Mouse (Mus musculus) spleen, postnatal 4 days (tissue): ENCODE results near the gene Gabpb1.

ENCODE experiments used
- DNase-seq, 2 experiments: peaks; one replicate each; pipeline ENCODE4 v3.0.0; 2022; ENCODE audit warnings: low spot score in 2 of 2

The Gabpb1 gene

DNA sequence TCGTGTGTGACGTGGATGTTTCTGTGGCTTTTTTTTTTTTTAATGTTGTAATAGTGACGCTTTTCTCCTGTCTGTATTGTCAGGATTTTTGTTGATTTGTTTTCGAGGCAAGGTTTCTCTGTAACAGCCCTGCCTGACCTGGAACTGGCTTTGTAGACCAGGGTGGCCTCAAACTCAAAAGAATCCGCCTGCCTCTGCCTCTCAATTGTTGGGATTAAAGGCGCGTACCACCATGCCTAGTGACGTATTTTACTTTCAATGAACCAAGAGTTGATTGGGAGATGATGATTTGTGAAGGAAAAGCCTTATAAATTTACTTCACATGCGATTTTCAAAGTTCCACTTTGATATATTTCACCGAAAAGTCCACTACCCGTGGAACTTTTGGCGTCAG is at the start of gene Gabpb1:
Gene Gabpb1, minus strand, starts transcription at position 216 of the 394 bp plus-strand sequence.
- DNase-seq: no peak

DNA sequence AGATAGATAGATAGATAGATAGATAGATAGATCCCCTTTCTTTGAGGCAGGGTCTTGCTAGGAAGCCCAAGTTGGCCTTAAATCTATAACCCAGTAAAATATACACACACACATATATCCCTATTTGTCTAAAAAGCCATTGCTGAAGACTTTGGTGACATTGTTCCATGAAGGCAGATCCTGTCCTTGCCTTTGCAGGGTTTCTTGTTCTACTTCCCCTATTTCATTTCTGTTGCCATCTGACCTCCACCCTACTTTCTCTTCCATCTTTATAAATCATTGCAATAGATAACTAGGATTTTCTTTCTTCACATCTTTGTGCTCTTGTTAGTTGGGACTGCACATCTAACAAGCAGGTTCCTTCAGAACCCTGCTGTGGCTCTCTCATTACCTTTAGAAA is 36.8 kb upstream of the Gabpb1 start:
- no peak for DNase-seq

DNA sequence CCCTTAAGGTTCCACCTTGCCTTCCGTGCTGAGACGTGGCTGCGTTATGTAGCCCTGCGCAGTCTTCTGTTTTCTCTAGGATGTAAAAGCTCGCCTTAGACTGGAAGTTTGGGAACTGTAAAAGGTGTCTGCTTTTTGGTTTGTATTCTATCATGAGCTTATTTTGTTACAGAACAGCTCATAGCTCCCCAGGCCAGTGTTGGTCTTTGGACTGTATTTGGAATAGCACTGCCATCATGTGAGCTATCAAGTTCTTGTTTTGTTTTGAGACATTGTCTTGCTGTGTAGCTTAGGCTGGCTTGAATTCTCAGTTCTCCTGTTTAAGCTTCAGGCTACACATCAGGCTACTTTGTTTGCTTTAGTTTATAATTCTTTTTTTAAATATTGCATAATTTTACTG is 36.4 kb upstream of the Gabpb1 start:
- DNase-seq: no peak

DNA sequence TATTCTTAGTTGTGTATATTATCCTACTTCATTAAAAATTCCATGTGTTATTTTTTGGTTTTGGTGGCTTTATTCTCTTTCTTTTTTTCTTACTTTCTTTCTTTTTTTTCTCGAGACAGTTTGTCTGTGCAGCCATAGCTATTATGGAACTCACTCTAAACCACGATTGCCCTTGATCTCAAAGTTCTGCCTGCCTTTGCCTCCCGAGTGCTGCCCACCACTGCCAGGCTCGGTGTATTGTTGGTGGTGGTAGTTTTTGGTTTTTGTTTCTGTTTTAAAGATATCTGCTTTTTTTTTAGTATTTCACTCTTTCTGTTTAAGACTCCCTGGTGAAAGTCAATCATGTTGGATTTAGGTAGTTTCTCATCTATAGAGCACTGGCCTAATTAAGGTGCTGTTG is 32.2 kb upstream of the Gabpb1 start:
- DNase-seq: no peak

DNA sequence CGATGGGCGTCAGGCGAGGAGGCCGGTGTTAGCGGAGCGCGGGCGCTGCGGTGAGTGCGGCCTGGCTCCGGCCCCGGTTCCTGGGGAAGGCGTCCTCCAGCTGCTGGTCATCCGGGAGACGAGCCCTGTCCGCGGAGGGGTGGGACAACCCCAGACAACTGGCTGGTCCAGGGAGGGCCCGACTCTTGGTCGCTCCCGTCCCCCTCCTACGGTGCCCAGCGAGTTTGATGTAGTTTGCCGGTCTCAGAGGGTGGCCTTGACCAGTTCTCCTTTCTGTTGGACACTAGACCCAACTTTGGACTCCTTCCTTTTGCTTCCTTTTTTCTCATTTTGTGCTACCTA is 31.3 kb upstream of the Gabpb1 start:
- DNase-seq: no peak

DNA sequence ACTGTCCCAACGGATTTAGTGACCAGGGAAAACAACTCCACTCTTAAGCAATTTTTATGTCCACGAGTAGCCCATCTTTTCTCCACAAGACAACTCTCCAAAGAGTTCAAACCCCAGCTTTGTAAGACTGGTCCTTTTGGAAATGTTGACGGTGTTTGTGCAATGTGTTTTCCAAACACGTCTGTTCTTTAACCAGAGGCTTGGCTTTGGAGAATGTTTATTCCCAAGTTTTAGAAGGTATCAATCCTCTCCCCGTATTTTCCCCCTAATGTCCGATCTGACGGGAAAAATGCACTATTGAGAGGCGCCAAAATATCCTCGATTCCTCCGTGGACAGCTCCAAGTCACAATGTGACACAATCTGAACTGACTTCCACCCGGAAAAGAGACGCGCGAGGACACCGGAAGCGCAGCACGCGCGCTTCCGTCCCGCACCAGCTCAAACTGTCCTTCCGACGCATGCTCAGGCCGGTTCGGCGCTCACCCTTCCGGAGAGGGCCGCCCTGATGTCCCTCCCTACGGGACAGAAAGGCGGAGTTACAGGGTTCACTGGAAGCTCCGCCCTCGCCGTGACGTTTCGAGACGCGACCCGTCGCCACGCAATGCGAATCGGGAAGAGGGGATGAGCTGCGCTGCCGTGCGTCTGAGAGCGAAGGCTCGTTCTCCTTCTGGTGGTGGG is 30.8 kb upstream of the Gabpb1 start, which contains the start of gene Usp8:
Gene Usp8, plus strand, starts transcription at position 570 of the 679 bp plus-strand sequence.
- peak; percentile 96 to 98 for DNase-seq

DNA sequence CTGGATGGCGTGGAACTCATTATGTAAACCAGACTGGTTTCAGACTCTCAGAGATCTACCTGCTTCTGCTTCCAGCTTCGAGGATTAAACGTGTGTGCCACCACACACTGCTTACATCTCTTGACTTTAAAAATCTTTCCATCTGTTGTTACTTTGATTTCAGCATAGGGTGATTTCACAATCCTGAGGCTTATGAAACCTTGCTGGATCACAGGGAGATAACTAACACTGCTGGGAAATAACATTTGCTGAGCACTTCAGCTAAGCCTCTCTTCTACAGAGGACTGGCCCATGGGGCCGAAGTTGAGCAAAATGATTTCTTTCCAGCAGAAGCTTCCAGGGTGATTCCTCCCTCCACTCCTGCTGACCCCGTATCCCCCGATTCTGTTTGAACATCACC is 19.1 kb upstream of the Gabpb1 start:
- no peak for DNase-seq

DNA sequence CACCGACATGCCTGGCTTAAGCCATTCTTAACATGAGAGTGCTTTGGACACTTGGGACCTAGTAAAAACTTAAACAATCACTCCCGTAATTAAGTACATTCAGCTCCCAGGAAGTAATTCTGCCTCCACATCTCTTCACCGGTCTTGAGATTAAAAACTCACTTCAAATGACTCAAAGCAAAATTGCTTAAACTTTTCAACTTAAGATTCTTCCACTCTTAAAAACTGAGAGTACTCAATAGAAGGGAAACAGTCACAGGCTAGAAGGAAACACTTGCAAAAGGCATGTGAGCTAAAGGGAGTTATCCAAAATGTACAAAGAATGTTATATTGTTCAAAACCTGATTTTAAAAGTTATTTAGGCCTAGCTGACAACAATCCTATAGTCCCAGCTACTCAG is 15.2 kb upstream of the Gabpb1 start:
- DNase-seq: no peak

DNA sequence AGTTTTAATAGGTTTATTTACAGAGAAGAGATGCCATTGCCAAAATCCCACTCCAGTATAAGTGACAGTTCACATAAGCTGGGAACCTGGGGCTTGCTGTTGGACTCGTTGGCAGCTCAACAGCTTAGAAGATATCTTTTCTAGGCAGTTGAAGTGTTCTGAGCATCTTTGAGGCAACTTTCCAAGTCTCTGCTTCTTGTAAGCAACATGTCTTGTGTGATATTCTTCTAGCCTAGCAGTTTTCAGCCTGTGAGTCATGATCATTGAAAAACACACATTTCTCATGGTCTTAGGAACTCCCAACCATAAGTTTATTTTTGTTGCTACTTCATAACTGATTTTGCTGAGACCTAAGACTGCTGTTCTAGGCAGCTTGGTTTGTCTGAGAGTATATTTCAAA is 6.8 kb upstream of the Gabpb1 start:
- no peak for DNase-seq

DNA sequence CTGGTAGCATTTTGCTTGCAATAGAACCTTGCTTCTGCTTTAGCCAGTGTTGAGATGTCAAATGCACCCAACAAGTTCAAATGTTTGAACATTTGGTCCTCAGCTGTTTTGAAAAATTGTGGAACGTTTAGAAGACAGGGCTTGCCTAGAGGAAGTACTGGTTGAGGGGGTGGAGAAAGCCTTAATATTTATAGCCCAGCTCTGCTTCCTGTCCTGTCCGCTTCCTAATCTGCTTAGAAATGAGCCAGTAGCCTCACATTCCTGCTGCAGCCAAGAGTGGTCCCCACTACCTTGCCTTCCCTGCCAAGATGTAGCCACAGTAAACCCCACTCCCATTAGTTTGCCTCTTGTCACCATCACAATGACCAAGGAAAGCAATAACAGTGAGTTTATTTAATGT is 6.2 kb upstream of the Gabpb1 start:
- DNase-seq: no peak

DNA sequence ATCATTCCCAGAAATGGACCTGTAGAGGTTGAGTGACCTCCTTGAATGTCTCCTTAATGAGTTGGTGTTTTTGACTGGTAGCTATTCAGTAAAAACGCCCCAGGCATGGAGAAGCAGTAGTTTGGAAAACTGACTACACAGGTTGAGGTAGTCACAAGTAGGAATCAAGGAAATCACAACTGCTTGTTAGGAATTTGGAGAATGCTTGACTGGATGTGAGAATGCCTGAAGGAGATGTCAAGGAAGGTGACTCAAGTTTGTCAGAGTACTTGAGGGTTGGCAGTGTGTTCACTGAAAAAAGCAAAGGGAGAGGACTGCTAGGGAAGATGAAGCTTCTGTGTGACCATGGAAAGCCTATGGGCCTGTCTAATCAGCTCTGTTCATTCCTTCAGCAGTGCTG is 1.2 kb upstream of the Gabpb1 start:
- DNase-seq: no peak

DNA sequence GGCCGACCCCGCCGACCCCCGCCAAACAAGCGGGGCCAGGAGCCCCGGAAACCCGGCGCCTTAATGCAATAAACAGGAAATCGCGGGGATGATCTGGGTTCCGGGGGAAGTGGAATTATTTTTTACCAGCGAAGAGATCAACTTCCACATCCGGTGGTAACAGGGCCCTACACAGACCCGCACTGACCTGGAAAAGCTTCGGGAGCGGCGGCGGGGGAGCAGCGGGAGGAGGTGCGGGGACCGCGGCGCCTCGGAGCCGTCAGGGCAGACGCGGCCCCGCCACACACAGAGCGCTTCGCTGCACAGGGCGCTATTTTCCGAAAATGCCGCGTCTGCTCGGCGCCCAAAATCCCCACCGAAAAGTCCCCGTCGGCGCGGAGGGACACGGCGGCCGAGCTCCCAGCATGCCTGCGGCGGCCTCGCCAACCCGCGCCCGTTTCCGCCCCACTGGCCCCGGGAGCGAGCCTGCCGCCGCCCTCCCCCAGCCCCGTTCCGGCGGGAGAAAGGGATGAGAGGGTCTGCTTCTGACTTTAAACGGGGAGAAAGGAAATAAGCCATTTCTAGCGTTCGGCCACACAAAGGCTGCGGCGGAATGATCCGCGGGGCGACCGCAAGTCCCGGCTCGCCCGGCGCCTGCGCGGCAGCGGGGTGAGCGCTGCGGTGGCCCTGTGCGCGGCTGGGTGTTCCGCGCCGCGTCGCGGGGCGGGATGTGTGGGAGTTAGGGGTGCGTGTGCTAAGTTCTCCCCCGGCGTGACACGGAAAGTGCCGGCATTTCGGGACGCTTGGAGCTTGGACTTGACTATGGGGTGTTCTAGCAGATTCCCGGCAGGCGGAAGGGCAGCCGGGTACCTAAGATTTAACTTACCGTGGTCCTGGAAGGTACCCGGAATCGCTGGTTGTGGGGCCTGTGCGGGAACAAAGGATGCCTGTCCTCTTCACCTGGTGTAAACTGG is 692 bp downstream of the Gabpb1 start:
- DNase-seq: peak; percentile 84 to 94

DNA sequence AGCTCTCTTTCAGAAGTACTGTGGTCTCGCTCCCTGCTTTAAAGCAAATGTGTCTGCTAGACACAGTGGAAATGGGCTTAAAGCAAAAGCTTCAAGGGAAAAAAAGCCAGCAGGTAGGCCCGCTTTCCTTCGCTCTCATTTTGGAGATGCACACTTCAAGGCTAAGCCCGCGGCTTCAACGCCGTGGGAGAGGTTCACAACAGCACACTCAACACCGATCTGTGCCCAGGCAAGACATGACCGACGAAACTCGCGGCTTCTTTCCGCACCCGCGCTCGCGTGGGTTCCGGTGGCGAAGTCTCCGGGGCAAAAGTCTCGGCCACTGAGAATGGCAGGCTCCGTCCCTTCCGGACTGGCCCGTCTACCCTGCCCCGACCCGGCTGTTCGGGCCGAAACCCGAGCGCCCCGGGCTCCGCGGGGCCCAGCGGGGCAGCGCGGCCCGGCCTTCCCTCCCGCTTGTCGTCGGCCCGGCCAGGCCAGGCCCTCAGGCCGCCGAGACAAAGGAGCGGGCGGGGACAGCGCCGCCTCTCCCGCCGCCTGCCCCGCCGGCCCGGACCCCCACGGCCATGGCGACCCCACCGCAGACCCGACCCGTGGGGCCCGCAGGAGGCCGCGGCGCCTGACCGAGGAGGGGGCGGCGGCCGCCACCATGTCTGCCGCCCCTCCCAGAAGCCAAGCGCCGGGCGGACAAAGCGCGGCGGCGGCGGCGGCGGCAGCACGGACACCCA is 1.5 kb downstream of the Gabpb1 start:
- DNase-seq: peak; percentile 49 to 81

DNA sequence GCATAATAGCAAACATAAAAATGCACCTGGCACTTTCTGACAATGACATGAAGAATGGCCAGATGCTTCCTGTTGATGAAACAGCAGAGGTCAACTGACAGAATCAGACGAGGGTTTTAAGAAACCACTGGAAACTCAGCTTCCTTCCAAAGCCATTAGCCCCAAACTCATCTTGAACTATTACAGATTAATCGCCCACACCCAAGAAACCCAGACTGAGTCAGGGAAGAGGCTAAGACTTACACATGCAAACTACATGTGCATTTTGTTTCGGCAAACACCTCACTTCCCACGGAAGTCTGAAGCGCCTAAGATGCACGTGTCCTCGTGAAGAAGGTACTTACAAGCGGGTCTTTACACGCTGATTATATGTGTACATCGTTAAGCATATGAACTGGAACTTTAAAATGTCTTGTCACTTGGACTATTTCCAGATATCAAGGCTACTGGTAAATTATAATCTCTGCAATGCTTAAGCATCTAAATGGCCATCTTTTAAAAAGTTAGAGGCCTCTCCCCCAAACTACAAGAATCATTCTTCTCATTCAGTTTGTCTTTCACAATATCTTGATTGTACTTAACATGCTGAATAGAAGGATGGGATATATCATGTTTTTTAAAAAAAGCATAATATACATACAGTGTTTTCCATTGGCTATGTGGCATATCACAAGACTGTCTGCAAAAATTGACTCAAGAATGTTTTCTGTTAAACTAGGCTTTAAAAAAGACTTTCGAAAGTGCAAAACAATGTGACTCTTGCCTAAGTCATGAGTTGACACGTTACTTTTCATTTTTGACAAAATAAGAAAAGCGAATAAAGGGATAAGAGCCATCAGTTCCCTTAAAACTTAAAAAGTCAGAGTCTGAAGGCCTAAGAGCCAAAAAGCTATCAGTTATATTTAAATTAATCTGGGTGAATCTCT is 2.6 kb downstream of the Gabpb1 start:
- no peak for DNase-seq

DNA sequence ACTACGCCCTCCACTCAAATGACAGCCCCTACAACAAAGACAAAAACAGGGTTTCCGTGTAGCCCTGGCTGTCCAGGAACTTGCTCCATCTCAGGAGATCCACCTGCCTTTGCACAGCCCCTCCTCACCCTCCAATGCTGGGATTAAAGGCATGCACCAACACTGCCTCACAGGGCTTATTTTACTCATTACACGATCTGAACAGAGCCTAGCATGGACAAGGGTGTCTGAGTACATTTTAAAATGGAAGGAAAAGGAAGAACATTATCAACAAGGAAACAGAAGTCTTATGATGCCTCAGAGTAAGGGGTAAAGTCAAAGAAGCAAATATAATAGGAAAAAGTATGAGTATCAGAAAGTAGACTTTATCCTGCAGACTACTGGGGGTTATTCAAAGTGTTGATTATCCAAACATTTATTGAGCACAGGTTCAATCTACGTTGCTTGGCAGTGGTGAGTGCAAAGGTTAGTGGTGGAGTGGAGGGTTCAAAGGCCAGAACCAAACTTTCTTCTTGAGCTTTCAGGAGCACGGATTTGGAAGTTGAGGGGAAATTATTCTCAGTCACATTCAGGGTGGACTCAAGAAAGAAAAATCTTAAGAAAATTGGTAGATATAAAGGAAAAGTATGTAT is 7.4 kb downstream of the Gabpb1 start:
- DNase-seq: no peak

DNA sequence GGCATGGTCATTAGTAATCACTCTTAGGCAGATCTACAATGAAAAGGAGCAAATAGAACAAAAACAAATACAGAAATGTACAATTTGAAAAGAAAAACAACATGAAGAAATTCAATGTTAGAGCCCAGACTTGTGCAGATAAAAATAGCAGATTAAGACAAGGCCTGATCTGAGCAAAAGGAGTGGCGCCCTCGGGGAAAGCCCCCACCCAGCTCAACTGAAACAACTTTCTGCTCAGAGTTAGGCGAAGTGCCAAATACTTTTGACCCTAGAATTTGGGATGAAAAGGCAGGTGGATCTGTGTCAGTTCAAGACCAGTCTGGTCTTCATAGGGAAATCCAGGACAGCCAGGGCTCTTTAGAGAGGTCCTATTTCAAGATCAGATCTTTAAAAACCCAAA is 10.2 kb downstream of the Gabpb1 start:
- DNase-seq: no peak

DNA sequence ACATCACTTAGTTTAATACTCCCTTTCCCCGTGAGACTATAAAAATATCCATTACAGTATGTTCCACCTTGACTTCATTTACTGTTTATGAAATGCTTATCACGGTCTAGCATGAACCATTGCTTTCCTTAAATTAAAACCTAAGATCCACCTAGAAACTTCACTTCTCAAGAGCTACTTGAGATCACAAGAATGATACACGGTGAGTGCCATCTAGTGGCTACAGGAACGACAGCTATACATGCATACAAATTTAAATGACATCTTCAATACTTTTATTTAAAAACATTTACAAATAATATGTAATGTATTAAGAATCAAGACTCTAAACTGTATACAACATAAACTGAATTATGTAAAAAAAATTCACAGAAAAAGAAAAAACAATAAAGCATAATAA is 12.7 kb downstream of the Gabpb1 start:
- DNase-seq: no peak

DNA sequence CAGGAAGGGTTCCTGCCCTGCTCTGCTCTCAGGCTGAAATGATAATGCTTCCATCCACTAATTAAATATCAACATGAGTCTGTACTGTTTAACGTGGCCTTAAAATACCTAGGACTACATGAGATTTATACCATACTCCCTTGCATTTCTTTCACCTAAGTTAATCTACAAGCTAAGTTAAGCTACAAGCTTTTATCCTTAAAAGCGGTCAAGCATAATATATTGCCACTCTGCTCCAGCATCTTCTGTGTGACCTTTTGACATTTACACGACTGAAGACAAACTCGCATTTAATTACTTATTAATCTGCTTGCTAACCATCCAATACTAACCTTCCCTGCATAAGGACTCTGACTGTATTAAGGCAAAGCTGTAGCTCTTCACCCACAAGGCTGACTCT is 23.2 kb downstream of the Gabpb1 start:
- DNase-seq: no peak

DNA sequence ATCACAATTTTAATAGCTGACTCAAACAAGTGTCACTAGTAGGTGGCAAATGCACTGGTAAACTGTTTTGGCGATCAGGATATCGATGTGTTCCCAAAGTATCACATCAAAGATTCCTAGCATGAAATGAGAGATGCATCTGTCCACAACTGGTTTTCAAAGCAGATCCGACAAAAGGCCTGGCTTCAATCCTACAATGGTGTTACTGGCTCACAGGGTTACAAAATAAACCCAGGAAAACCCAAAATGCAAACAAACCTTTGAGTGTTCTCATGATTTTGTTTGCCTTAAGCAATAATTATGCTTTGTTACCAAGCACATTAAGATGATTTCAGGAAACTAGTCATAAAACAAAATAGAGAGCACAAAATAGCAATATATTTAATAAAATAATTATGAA is 28.4 kb downstream of the Gabpb1 start:
- DNase-seq: no peak

DNA sequence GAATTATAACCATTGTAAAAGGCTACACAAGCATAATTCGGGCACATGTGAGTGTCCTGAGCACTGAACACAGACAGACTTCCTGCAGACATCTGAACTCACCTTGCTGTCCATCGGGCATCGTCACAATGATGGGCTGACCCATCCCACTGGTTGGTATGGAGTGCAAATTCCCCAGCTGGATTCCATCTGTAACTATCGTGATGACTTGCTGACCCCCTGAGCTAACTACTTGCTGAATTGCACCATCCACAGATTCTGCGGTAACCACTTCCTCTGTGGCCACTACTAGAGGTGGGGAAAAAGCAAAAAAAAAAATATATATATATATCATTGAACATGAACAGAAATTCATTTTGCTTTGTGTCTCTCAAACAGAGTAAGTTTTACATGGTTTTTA is 29.7 kb downstream of the Gabpb1 start:
- DNase-seq: no peak

DNA sequence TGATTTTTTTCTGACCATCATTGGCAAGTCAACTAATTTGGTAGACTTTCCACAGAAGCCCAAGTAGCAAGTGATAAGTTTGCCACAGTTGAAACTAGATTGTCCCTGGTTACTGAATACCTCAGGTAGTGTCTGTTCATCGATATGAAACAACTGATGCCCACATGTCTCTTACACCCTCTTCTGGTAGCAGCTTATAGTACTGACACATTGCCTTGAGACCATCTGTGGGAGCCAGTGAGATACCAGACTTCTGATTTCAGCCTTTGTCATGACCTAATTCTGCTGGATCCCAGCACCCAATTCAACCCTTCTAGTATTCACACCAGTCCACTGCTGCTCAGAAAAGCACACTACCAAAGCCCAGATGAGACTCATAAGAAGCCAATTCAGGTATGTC is 31.4 kb downstream of the Gabpb1 start:
- no peak for DNase-seq
